Mouse (Mus musculus): ENCODE results near the gene Ttl. TPM values are rescaled to one million over a fixed set of nuclear protein-coding genes. Genes with fewer than 3 reads are reported as not detected.

The Ttl gene
- polyA plus RNA-seq, 1 experiment from 2014 or later, result 35.9 TPM

GRCm38 (mm10) chr2:129100784-129101310 is 35.1 kb downstream of the Ttl start, which contains the start of gene Polr1b:
Gene Polr1b, plus strand, starts transcription at chr2:129100995.
- peaks cover 9% of the 10 kb centered on the region for H3K36me3 ChIP-seq (ENCODE audit: control insufficient read depth, insufficient read depth)
- no peaks in the 10 kb centered on the region for H3K9me3 ChIP-seq (ENCODE audit: control insufficient read depth, low read length)
- H3K4me2 ChIP-seq (ENCODE audit: low read length), result peak within 1 kb of the TSS; percentile 64
- peaks cover 9% of the 10 kb centered on the region for H3K4me1 ChIP-seq (replicated peaks; ENCODE audit: control insufficient read depth, insufficient read depth, low read length)
- 0 out of 2 replicates have a peak within 1 kb of the TSS, but pooled peaks have one; percentile 9 for H3K27ac ChIP-seq (ENCODE audit: low read length)
- no peaks in the 10 kb centered on the region for H3K27me3 ChIP-seq (replicated peaks; ENCODE audit: control insufficient read depth, insufficient read depth, low read length)
- peak within 1 kb of the TSS; percentile 72 for H3K9ac ChIP-seq (replicated peaks; ENCODE audit: low read depth, low read length)
- peak within 1 kb of the TSS; percentile 84 for H3K4me3 ChIP-seq (replicated peaks; ENCODE audit: low read length)
- under 1% methylated on average over 35 of the region's 35 CpGs for WGBS
- ATAC-seq, result peak; percentile 99

GRCm38 (mm10) chr2:129112924-129113323 is 47.2 kb downstream of the Ttl start:
- WGBS, result 86% methylated on average over 5 of the region's 5 CpGs
- peaks cover 21% of the 10 kb centered on the region for H3K36me3 ChIP-seq (ENCODE audit: control insufficient read depth, insufficient read depth)
- H3K27ac ChIP-seq (ENCODE audit: low read length), result no peak overlapping the region
- no peaks in the 10 kb centered on the region for H3K4me1 ChIP-seq (replicated peaks; ENCODE audit: control insufficient read depth, insufficient read depth, low read length)
- ATAC-seq, result no peak
- H3K27me3 ChIP-seq (replicated peaks; ENCODE audit: control insufficient read depth, insufficient read depth, low read length), result no peaks in the 10 kb centered on the region
- H3K4me3 ChIP-seq (replicated peaks; ENCODE audit: low read length), result no peak overlapping the region
- H3K9me3 ChIP-seq (ENCODE audit: control insufficient read depth, low read length), result no peaks in the 10 kb centered on the region
- H3K4me2 ChIP-seq (ENCODE audit: low read length), result no peak overlapping the region
- no peak overlapping the region for H3K9ac ChIP-seq (replicated peaks; ENCODE audit: low read depth, low read length)

DNA sequence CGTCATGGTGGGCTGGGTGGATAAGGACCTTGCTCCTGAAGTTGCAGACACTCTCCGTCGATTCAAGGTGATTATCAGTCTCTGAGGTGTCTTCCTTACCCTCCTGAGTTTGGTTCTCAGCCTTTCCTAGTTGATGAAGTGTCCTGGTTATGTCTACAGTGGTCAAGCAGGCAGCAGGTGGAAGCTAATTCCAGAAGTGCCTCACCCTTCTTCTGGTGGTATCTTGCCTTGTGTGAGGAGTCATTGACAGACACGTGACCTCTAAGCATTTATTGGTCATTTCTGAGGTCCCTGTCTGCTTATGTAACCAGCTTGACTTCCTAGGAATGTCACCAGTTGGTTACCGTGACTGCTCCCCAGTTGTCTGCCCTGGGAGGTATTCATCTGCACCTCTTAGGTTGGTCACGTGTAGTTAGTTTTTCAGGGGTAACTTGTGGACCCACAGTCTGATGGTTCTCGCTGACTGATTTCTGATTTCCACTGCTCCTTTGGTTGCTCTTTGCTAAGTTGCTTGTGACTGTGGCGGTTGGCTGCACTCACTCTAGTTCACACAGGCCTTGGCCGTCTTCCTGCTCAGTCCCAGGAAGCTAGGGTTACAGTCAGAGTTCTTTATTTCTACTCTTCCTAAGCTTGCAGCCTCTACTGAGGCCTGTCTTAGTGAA is 50.1 kb downstream of the Ttl start:
- Histone ChIP-seq H3K9ac (replicated peaks; ENCODE audit: low read depth, low read length) (no peak overlapping the region), H3K9me3 (ENCODE audit: control insufficient read depth, low read length) (no peaks in the 10 kb centered on the region), H3K4me3 (replicated peaks; ENCODE audit: low read length) (no peak overlapping the region), H3K36me3 (ENCODE audit: control insufficient read depth, insufficient read depth) (peaks cover 34% of the 10 kb centered on the region), H3K4me2 (ENCODE audit: low read length) (no peak overlapping the region), H3K27me3 (replicated peaks; ENCODE audit: control insufficient read depth, insufficient read depth, low read length) (no peaks in the 10 kb centered on the region), H3K4me1 (replicated peaks; ENCODE audit: control insufficient read depth, insufficient read depth, low read length) (no peaks in the 10 kb centered on the region), H3K27ac (ENCODE audit: low read length) (no peak overlapping the region)
- WGBS, result 92% methylated on average over 9 of the region's 9 CpGs
- ATAC-seq, result no peak

GRCm38 (mm10) chr2:129116368-129116739 is 50.6 kb downstream of the Ttl start:
- 96% methylated on average over 1 of the region's 1 CpGs for WGBS

DNA sequence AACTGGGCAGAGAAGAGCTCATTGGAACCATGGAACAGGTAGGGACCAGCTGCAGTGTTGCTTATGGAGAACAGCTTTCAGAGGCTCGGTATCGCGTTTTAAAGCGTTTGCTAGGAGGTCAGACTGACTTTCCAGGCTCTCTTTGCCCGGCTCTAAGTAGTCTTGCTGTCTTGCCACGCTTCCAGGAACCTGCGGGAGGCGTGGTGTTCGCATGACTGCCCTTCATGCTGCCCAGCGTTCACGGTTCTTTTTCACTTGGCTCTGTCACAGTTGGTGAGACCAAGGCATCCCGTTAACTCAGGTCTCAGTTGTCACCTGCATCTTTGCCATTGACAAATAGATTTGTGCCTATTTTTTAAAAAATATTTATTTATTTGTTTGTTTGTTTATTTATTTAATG is 52.3 kb downstream of the Ttl start:
- no peaks in the 10 kb centered on the region for H3K9me3 ChIP-seq (ENCODE audit: control insufficient read depth, low read length)
- no peaks in the 10 kb centered on the region for H3K4me1 ChIP-seq (replicated peaks; ENCODE audit: control insufficient read depth, insufficient read depth, low read length)
- no peak overlapping the region for H3K9ac ChIP-seq (replicated peaks; ENCODE audit: low read depth, low read length)
- no peak overlapping the region for H3K4me2 ChIP-seq (ENCODE audit: low read length)
- no peaks in the 10 kb centered on the region for H3K27me3 ChIP-seq (replicated peaks; ENCODE audit: control insufficient read depth, insufficient read depth, low read length)
- H3K4me3 ChIP-seq (replicated peaks; ENCODE audit: low read length), result no peak overlapping the region
- H3K27ac ChIP-seq (ENCODE audit: low read length), result no peak overlapping the region
- ATAC-seq, result no peak
- peaks cover 37% of the 10 kb centered on the region for H3K36me3 ChIP-seq (ENCODE audit: control insufficient read depth, insufficient read depth)
- 94% methylated on average over 12 of the region's 12 CpGs for WGBS

More at GRCm38 (mm10) chr2:129116368-129116739, 50.6 kb downstream of the Ttl start:
- no peaks in the 10 kb centered on the region for H3K27me3 ChIP-seq (replicated peaks; ENCODE audit: control insufficient read depth, insufficient read depth, low read length)
- no peak overlapping the region for H3K4me2 ChIP-seq (ENCODE audit: low read length)
- H3K9me3 ChIP-seq (ENCODE audit: control insufficient read depth, low read length), result no peaks in the 10 kb centered on the region
- peaks cover 34% of the 10 kb centered on the region for H3K36me3 ChIP-seq (ENCODE audit: control insufficient read depth, insufficient read depth)
- H3K27ac ChIP-seq (ENCODE audit: low read length), result no peak overlapping the region
- no peak overlapping the region for H3K4me3 ChIP-seq (replicated peaks; ENCODE audit: low read length)
- ATAC-seq, result no peak
- H3K4me1 ChIP-seq (replicated peaks; ENCODE audit: control insufficient read depth, insufficient read depth, low read length), result no peaks in the 10 kb centered on the region
- H3K9ac ChIP-seq (replicated peaks; ENCODE audit: low read depth, low read length), result no peak overlapping the region

DNA sequence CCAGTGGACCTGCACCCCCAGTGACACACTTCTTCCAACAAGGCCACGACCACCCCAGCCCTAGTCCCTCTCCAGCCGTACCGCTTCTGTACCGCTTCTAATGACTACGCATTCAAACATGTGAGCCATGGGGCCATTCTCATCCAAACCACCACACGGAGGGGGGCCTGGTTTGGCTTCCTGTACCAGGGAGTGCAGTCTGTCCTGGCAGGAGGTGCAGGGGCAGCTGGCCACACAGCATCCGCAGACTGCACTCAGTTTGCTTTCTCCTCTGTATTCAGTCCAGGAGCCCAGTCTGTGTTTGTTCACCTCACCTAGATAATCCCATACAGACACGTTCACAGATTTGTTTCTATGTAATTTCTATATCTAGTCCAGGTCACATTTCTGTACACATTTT is 56.2 kb downstream of the Ttl start:
- H3K4me3 ChIP-seq (replicated peaks; ENCODE audit: low read length), result no peak overlapping the region
- no peak overlapping the region for H3K9ac ChIP-seq (replicated peaks; ENCODE audit: low read depth, low read length)
- peaks cover 35% of the 10 kb centered on the region for H3K36me3 ChIP-seq (ENCODE audit: control insufficient read depth, insufficient read depth)
- no peak for ATAC-seq
- H3K4me1 ChIP-seq (replicated peaks; ENCODE audit: control insufficient read depth, insufficient read depth, low read length), result no peaks in the 10 kb centered on the region
- no peak overlapping the region for H3K27ac ChIP-seq (ENCODE audit: low read length)
- H3K27me3 ChIP-seq (replicated peaks; ENCODE audit: control insufficient read depth, insufficient read depth, low read length), result no peaks in the 10 kb centered on the region
- no peaks in the 10 kb centered on the region for H3K9me3 ChIP-seq (ENCODE audit: control insufficient read depth, low read length)
- WGBS, result 92% methylated on average over 8 of the region's 8 CpGs
- no peak overlapping the region for H3K4me2 ChIP-seq (ENCODE audit: low read length)

DNA sequence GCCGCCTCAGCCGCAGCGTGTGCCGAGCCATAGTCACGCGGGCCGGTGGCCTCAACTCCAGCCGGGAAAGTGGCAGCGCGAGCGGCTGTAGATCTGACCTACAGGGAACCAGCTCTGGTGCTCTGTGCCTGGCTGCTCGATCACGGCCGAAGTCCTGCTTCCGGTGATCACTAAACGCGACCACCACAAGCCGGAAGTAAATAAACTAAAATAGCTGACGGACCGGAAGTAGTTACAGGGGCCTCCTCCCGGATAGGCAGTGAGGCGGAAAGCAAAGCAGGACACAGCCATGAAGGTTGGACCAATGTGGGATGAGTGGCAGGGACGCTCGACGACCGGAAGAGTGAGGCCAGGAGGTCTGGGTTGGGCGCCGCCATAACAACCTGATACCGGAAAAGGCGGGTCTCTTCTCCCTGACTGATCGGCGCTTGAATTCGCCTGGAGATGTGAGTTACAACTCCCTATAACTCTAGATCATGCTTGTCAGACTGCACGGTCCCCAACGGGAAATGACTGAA is 63.7 kb downstream of the Ttl start, which contains the start of gene Chchd5:
Gene Chchd5 (plus strand): TSS at position 289 of the 518 bp plus-strand sequence.
- Histone ChIP-seq H3K9me3 (ENCODE audit: control insufficient read depth, low read length) (peaks cover 4% of the 10 kb centered on the region; the same call in 1 of the 2 replicates), H3K9ac (replicated peaks; ENCODE audit: low read depth, low read length) (peak within 1 kb of the TSS; percentile 69), H3K4me3 (replicated peaks; ENCODE audit: low read length) (peak within 1 kb of the TSS; percentile 60), H3K4me1 (replicated peaks; ENCODE audit: control insufficient read depth, insufficient read depth, low read length) (peaks cover 14% of the 10 kb centered on the region), H3K4me2 (ENCODE audit: low read length) (peak within 1 kb of the TSS; percentile 69), H3K36me3 (ENCODE audit: control insufficient read depth, insufficient read depth) (peaks cover 24% of the 10 kb centered on the region), H3K27me3 (replicated peaks; ENCODE audit: control insufficient read depth, insufficient read depth, low read length) (no peaks in the 10 kb centered on the region), H3K27ac (ENCODE audit: low read length) (peak within 1 kb of the TSS; percentile 72)
- WGBS, result 0% methylated on average over 35 of the region's 35 CpGs
- peak; percentile 100 for ATAC-seq

GRCm38 (mm10) chr2:129129987-129130545 is 64.3 kb downstream of the Ttl start:
- no peaks in the 10 kb centered on the region for H3K27me3 ChIP-seq (replicated peaks; ENCODE audit: control insufficient read depth, insufficient read depth, low read length)
- H3K9me3 ChIP-seq (ENCODE audit: control insufficient read depth, low read length), result peaks cover 4% of the 10 kb centered on the region; the same call in 1 of the 2 replicates
- H3K4me2 ChIP-seq (ENCODE audit: low read length), result peak overlapping the region; percentile 69
- WGBS, result 30% methylated on average over 18 of the region's 18 CpGs
- peaks cover 14% of the 10 kb centered on the region for H3K4me1 ChIP-seq (replicated peaks; ENCODE audit: control insufficient read depth, insufficient read depth, low read length)
- H3K27ac ChIP-seq (ENCODE audit: low read length), result peak overlapping the region; percentile 72
- peak overlapping the region; percentile 53 for H3K9ac ChIP-seq (replicated peaks; ENCODE audit: low read depth, low read length)
- peak; percentile 31 for ATAC-seq
- peaks cover 22% of the 10 kb centered on the region for H3K36me3 ChIP-seq (ENCODE audit: control insufficient read depth, insufficient read depth)
- H3K4me3 ChIP-seq (replicated peaks; ENCODE audit: low read length), result peak overlapping the region; percentile 60

- H3K27me3 ChIP-seq (replicated peaks; ENCODE audit: control insufficient read depth, insufficient read depth, low read length), result no peaks in the 10 kb centered on the region
- no peak overlapping the region for H3K27ac ChIP-seq (ENCODE audit: low read length)
- no peak overlapping the region for H3K4me3 ChIP-seq (replicated peaks; ENCODE audit: low read length)
Measured at GRCm38 (mm10) chr2:129130776-129131175, 65.0 kb downstream of the Ttl start.

More at GRCm38 (mm10) chr2:129130776-129131175, 65.0 kb downstream of the Ttl start:
- peak overlapping the region; percentile 69 for H3K4me2 ChIP-seq (ENCODE audit: low read length)
- H3K9ac ChIP-seq (replicated peaks; ENCODE audit: low read depth, low read length), result no peak overlapping the region
- no peak for ATAC-seq
- H3K36me3 ChIP-seq (ENCODE audit: control insufficient read depth, insufficient read depth), result peaks cover 15% of the 10 kb centered on the region
- peaks cover 14% of the 10 kb centered on the region for H3K4me1 ChIP-seq (replicated peaks; ENCODE audit: control insufficient read depth, insufficient read depth, low read length)
- H3K9me3 ChIP-seq (ENCODE audit: control insufficient read depth, low read length), result peaks cover 4% of the 10 kb centered on the region; the same call in 1 of the 2 replicates
- 93% methylated on average over 2 of the region's 2 CpGs for WGBS
